Mouse (Mus musculus): ENCODE data around the gene Thsd4. TPM values are rescaled to one million over a fixed set of nuclear protein-coding genes. Genes with fewer than 3 reads are reported as not detected.
"Not testable (repeated sequence)": the region's sequence is repeated elsewhere in the genome, so short reads cannot be mapped to it uniquely, and the experiment has no call there.

The Thsd4 gene
- polyA plus RNA-seq, 1 experiment from 2014 or later, result 3.4 TPM

DNA sequence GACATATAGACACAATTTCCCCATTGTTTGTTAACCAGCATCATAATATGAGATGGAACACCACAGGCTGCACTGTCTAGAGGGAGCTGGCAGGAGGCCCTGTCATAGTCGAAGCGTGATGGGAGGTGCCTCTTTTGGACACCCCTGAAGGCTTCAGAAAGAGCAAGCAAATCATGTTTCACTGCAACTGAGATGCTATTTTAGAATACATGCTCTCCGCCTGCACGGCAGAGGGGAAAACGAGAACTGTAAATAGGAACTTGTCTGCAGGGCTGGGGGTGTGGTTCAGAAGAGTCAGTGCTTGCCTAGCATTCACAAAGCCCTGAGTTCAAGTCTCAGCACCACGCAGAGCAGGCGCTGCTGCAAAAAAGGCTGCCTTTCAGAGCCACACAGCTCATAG is 334.9 kb downstream of the Thsd4 start:
- Histone ChIP-seq H3K4me1 (ENCODE audit: insufficient read depth, low read depth, low read length) (no peaks in the 10 kb centered on the region), H3K4me2 (replicated peaks; ENCODE audit: low read depth, low read length) (no peak overlapping the region), H3K27me3 (replicated peaks; ENCODE audit: insufficient read depth, low read length) (no peaks in the 10 kb centered on the region), H3K9me3 (ENCODE audit: low read length) (no peaks in the 10 kb centered on the region), H3K4me3 (ENCODE audit: low read depth, low read length) (no peak overlapping the region), H3K36me3 (ENCODE audit: insufficient read depth, low read length) (no peaks in the 10 kb centered on the region), H3K9ac (replicated peaks; ENCODE audit: low read depth) (no peak overlapping the region), H3K27ac (ENCODE audit: low read length) (no peak overlapping the region)
- WGBS, result 69% methylated on average over 7 of the region's 7 CpGs
- TF ChIP-seq CTCF (IDR thresholded peaks at IDR 0.05), result no peak
- no peak for TF ChIP-seq EP300 (IDR thresholded peaks at IDR 0.05)
- no peak for DNase-seq (ENCODE audit: low spot score)
- ATAC-seq, result no peak

DNA sequence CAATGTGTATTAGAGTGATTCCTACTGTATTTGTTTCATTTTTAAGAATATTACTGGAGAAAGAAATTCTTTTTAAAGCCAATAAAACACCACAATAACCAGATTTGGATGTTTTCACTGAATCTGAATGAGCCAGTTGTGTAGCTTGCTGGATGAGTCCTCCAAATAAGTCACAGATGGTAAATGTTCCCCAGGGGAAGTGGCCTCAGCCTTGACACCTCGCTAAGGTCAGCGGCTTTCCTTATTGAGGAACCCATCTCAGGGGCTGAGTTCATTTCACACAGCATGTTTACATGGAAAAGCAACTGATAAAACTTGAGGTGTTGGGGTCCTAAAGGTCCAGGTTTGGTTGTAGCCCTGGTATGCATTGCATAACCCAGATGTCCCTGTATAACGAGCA is 337.8 kb downstream of the Thsd4 start:
- no peaks in the 10 kb centered on the region for H3K9me3 ChIP-seq (ENCODE audit: low read length)
- no peaks in the 10 kb centered on the region for H3K36me3 ChIP-seq (ENCODE audit: insufficient read depth, low read length)
- ATAC-seq (no peak), DNase-seq (ENCODE audit: low spot score) (no peak)
- TF ChIP-seq CTCF (IDR thresholded peaks at IDR 0.05) (no peak), EP300 (IDR thresholded peaks at IDR 0.05) (no peak)
- H3K27me3 ChIP-seq (replicated peaks; ENCODE audit: insufficient read depth, low read length), result no peaks in the 10 kb centered on the region
- WGBS, result 64% methylated on average over 3 of the region's 3 CpGs
- no peak overlapping the region for H3K4me3 ChIP-seq (ENCODE audit: low read depth, low read length)
- H3K4me1 ChIP-seq (ENCODE audit: insufficient read depth, low read depth, low read length), result no peaks in the 10 kb centered on the region
- no peak overlapping the region for H3K4me2 ChIP-seq (replicated peaks; ENCODE audit: low read depth, low read length)
- no peak overlapping the region for H3K27ac ChIP-seq (ENCODE audit: low read length)
- no peak overlapping the region for H3K9ac ChIP-seq (replicated peaks; ENCODE audit: low read depth)

DNA sequence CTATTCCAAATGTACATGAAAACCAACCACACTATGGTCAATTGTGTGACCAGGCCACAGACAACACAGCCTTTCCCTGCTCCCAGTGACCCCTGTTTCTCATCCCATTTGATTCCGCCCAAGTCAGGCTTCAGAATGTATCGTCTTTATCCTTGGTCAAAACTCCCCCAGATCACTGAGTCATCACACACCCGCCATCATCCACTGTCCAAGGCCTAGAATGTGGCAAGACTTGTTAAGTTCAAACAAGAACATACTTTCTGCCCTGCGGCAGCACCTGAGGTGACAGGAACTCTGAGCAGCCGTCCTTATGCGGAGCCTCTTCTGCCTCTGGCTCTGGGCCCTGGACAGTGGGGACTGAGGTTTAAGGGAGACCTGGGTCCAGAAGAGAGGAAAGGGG is 339.5 kb downstream of the Thsd4 start:
- DNase-seq (ENCODE audit: low spot score) (no peak), ATAC-seq (no peak)
- no peaks in the 10 kb centered on the region for H3K36me3 ChIP-seq (ENCODE audit: insufficient read depth, low read length)
- TF ChIP-seq CTCF (IDR thresholded peaks at IDR 0.05) (no peak), EP300 (IDR thresholded peaks at IDR 0.05) (no peak)
- H3K4me1 ChIP-seq (ENCODE audit: insufficient read depth, low read depth, low read length), result no peaks in the 10 kb centered on the region
- H3K9me3 ChIP-seq (ENCODE audit: low read length), result no peaks in the 10 kb centered on the region
- H3K9ac ChIP-seq (replicated peaks; ENCODE audit: low read depth), result no peak overlapping the region
- no peak overlapping the region for H3K4me2 ChIP-seq (replicated peaks; ENCODE audit: low read depth, low read length)
- H3K4me3 ChIP-seq (ENCODE audit: low read depth, low read length), result no peak overlapping the region
- H3K27me3 ChIP-seq (replicated peaks; ENCODE audit: insufficient read depth, low read length), result no peaks in the 10 kb centered on the region
- WGBS, result 71% methylated on average over 6 of the region's 6 CpGs
- no peak overlapping the region for H3K27ac ChIP-seq (ENCODE audit: low read length)

DNA sequence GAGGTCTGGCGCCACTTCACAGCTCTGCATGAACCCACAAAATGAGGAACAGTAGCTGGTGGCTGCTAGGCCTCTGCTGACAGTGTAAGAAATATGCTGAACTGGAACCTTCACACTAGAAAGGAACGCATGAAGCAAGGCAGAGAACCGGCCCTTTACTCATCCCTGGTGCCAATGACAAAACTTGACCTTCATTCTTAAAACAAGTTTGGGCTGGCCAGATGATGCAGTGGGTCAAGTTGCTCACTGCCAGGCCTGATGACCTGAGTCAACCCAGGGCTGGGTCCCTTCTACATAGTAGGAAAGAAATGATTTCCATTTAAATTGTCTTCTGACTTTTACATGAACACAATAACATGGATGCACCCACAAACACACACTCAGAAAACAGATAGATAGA is 340.9 kb downstream of the Thsd4 start:
- Histone ChIP-seq H3K9ac (replicated peaks; ENCODE audit: low read depth) (no peak overlapping the region), H3K27me3 (replicated peaks; ENCODE audit: insufficient read depth, low read length) (no peaks in the 10 kb centered on the region), H3K4me3 (ENCODE audit: low read depth, low read length) (no peak overlapping the region), H3K27ac (ENCODE audit: low read length) (no peak overlapping the region), H3K9me3 (ENCODE audit: low read length) (no peaks in the 10 kb centered on the region), H3K36me3 (ENCODE audit: insufficient read depth, low read length) (no peaks in the 10 kb centered on the region), H3K4me2 (replicated peaks; ENCODE audit: low read depth, low read length) (no peak overlapping the region), H3K4me1 (ENCODE audit: insufficient read depth, low read depth, low read length) (no peaks in the 10 kb centered on the region)
- 84% methylated on average over 3 of the region's 3 CpGs for WGBS
- TF ChIP-seq CTCF (IDR thresholded peaks at IDR 0.05) (no peak), EP300 (IDR thresholded peaks at IDR 0.05) (no peak)
- no peak for ATAC-seq
- no peak for DNase-seq (ENCODE audit: low spot score)

DNA sequence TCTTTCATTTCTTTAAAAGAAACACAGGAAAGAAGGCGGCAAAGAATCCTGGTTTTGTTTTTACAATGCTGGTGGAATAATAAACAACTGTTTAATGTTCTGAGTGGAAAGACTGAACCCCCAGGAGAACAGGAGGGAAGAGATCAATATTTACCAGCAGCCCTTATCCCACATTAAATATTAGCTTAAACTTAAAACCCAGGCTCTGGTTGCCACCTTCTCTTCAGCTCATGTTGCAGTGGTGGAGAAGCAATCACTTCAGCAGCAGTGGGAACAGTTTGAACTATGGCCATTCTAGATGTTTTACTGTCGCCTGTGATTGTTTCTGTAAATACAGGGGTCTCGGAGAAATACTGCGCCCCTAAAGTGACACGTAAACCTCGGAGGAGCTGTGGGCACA is 341.7 kb downstream of the Thsd4 start:
- H3K4me1 ChIP-seq (ENCODE audit: insufficient read depth, low read depth, low read length), result no peaks in the 10 kb centered on the region
- no peak overlapping the region for H3K27ac ChIP-seq (ENCODE audit: low read length)
- H3K4me2 ChIP-seq (replicated peaks; ENCODE audit: low read depth, low read length), result no peak overlapping the region
- no peaks in the 10 kb centered on the region for H3K9me3 ChIP-seq (ENCODE audit: low read length)
- no peak overlapping the region for H3K4me3 ChIP-seq (ENCODE audit: low read depth, low read length)
- DNase-seq (ENCODE audit: low spot score) (no peak), ATAC-seq (no peak)
- H3K27me3 ChIP-seq (replicated peaks; ENCODE audit: insufficient read depth, low read length), result no peaks in the 10 kb centered on the region
- TF ChIP-seq CTCF (IDR thresholded peaks at IDR 0.05) (no peak), EP300 (IDR thresholded peaks at IDR 0.05) (no peak)
- WGBS, result 32% methylated on average over 6 of the region's 6 CpGs
- no peak overlapping the region for H3K9ac ChIP-seq (replicated peaks; ENCODE audit: low read depth)
- H3K36me3 ChIP-seq (ENCODE audit: insufficient read depth, low read length), result no peaks in the 10 kb centered on the region

DNA sequence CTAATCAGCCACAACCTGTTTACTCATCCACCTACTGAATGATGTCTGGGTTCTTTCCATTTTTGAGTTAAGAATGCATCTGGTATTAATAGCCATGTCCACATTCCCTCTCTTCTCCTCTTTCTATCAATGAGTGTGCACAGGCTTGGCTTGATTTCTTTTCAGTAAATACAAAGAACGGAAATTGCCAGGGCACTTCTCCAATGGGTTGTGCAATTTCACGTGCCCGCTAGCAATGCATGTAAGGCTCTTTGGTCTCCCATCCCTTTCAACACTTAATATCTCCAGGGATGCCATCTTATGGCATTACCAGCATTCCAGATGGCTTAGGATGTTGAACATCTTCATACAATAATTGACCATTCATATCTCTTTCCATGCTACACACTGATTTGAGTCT is 345.5 kb downstream of the Thsd4 start:
- ATAC-seq (no peak), DNase-seq (ENCODE audit: low spot score) (no peak)
- Histone ChIP-seq H3K9ac (replicated peaks; ENCODE audit: low read depth) (no peak overlapping the region), H3K4me3 (ENCODE audit: low read depth, low read length) (no peak overlapping the region), H3K4me1 (ENCODE audit: insufficient read depth, low read depth, low read length) (no peaks in the 10 kb centered on the region), H3K9me3 (ENCODE audit: low read length) (no peaks in the 10 kb centered on the region), H3K27ac (ENCODE audit: low read length) (no peak overlapping the region), H3K36me3 (ENCODE audit: insufficient read depth, low read length) (no peaks in the 10 kb centered on the region), H3K4me2 (replicated peaks; ENCODE audit: low read depth, low read length) (no peak overlapping the region), H3K27me3 (replicated peaks; ENCODE audit: insufficient read depth, low read length) (no peaks in the 10 kb centered on the region)
- WGBS, result 58% methylated on average over 3 of the region's 3 CpGs
- TF ChIP-seq CTCF (IDR thresholded peaks at IDR 0.05) (no peak), EP300 (IDR thresholded peaks at IDR 0.05) (no peak)

DNA sequence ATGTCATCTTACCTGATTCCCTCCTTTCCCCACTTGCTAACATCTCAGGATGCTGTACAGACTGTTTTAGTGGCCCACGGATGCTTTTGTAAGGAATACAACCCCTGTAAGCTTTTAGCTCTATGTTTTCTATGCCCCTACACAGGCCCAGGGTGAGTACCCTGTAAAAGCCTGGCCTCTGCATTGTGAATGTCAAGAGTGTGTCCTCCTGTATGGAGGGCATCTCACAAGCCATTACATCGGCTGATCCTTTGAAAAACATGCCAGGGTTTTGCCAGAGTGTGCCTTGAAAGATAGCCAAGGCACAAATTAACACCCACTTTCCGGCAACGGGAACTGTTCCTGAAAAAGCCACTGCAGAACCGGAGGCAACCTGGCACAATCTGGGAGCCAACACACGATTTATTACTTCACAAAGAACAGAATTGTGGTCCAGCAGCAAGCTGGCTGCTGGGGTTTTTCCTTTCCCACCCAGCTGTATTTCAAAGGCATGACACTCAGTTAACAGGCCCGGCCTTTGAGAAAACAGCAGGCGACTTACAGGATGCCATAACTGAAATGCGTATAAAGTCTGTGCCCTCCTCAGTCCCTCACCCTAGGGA is 349.3 kb downstream of the Thsd4 start:
- not testable (repeated sequence) for H3K36me3 ChIP-seq (ENCODE audit: insufficient read depth, low read length); H3K9me3 ChIP-seq (ENCODE audit: low read length); H3K4me3 ChIP-seq (ENCODE audit: low read depth, low read length); H3K4me2 ChIP-seq (replicated peaks; ENCODE audit: low read depth, low read length); H3K4me1 ChIP-seq (ENCODE audit: insufficient read depth, low read depth, low read length); DNase-seq (ENCODE audit: low spot score); H3K27ac ChIP-seq (ENCODE audit: low read length); H3K27me3 ChIP-seq (replicated peaks; ENCODE audit: insufficient read depth, low read length); H3K9ac ChIP-seq (replicated peaks; ENCODE audit: low read depth); ATAC-seq
- 37% methylated on average over 8 of the region's 9 CpGs for WGBS
